17 mouse cellular contexts compared by ENCODE assay signal in genomic region chr17:88696656-88697333, GRCm38 (mm10). TPM values are rescaled to one million over a fixed set of nuclear protein-coding genes. Genes with fewer than 3 reads are reported as not detected.
DNase-seq lines count a peak whose midpoint lies in the region; ATAC-seq and TF ChIP-seq lines count a peak whose summit lies in the region.
"Had no signal": no experiment of that assay in that cellular context is flagged by ENCODE, and none has a peak within 500 bp of the region (broad histone marks: within the 10 kb centered on the region; RNA-seq: fewer than 3 reads in every experiment).

No protein-coding gene starts in this region.

- no peak for DNase-seq in intestine, embryonic 14.5 days (ENCODE audit: low spot score)
- peak; percentile 69 for DNase-seq in brain, embryonic 14.5 days (ENCODE audit: low read depth)
- DNase-seq in cerebellum, postnatal 4 days (ENCODE audit: low spot score in 2 of 2): no peak
- no peak for DNase-seq in left cerebral cortex, postnatal 10 days (ENCODE audit: extremely low spot score in 1 of 2, low spot score in 2 of 2)
- DNase-seq in kidney, postnatal 14 days: no peak
- DNase-seq: cerebellum, adult 18-20 months; kidney, postnatal 10 days; thymus, postnatal 36 days had no signal

- intact Hi-C loops in left cerebral cortex, postnatal 10 days (cut with DNase I): no loop called here

- no peak overlapping the region for H3K4me3 ChIP-seq in intestine, embryonic 14.5 days (ENCODE audit: low read depth, low read length)
- H3K4me3 ChIP-seq in intestine, postnatal 0 days (ENCODE audit: low read depth, low read length): no peak overlapping the region
- no peak overlapping the region for H3K4me3 ChIP-seq in embryonic facial prominence, embryonic 13.5 days
- H3K4me3 ChIP-seq in limb, embryonic 13.5 days: no peak overlapping the region
- H3K4me3 ChIP-seq: left cerebral cortex, adult 2 months; neural tube, embryonic 13.5 days had no signal

- H3K9me3 ChIP-seq in intestine, embryonic 14.5 days (ENCODE audit: control insufficient read depth, low read length): 0 out of 2 replicates have a peak, but pooled peaks cover 2% of the 10 kb centered on the region
- no peaks in the 10 kb centered on the region for H3K9me3 ChIP-seq in intestine, postnatal 0 days (ENCODE audit: control insufficient read depth)
- H3K9me3 ChIP-seq in embryonic facial prominence, embryonic 13.5 days: no peaks in the 10 kb centered on the region
- H3K9me3 ChIP-seq in limb, embryonic 13.5 days: no peaks in the 10 kb centered on the region

- ATAC-seq in intestine, embryonic 14.5 days (replicated peaks; ENCODE audit: low FRiP score, low TSS enrichment, low read depth): no peak
- ATAC-seq in intestine, postnatal 0 days: no peak
- peak; percentile 43; the same call in 1 of the 2 replicates for ATAC-seq in embryonic facial prominence, embryonic 13.5 days (ENCODE audit: insufficient number of reproducible peaks, insufficient read depth, low FRiP score, low TSS enrichment, low read depth)
- peak; percentile 79; the same call in 1 of the 2 replicates for ATAC-seq in limb, embryonic 13.5 days (ENCODE audit: low FRiP score, low read depth)
- ATAC-seq: intestine, embryonic 16.5 days had no signal

- H3K9ac ChIP-seq in intestine, embryonic 14.5 days (ENCODE audit: low read length): no peak overlapping the region
- H3K9ac ChIP-seq in intestine, postnatal 0 days (ENCODE audit: low read depth, low read length): no peak overlapping the region
- H3K9ac ChIP-seq in embryonic facial prominence, embryonic 13.5 days: no peak overlapping the region
- no peak overlapping the region for H3K9ac ChIP-seq in limb, embryonic 13.5 days
- H3K9ac ChIP-seq: liver, embryonic 14.5 days; neural tube, embryonic 13.5 days had no signal

- no peaks in the 10 kb centered on the region for H3K36me3 ChIP-seq in intestine, embryonic 14.5 days (ENCODE audit: control insufficient read depth, insufficient read depth, low read length)
- H3K36me3 ChIP-seq in intestine, postnatal 0 days (ENCODE audit: control insufficient read depth, insufficient read depth): no peaks in the 10 kb centered on the region
- H3K36me3 ChIP-seq in embryonic facial prominence, embryonic 13.5 days: no peaks in the 10 kb centered on the region
- no peaks in the 10 kb centered on the region for H3K36me3 ChIP-seq in limb, embryonic 13.5 days
- H3K36me3 ChIP-seq: neural tube, embryonic 13.5 days had no signal

- no peak overlapping the region for H3K4me2 ChIP-seq in intestine, embryonic 14.5 days (ENCODE audit: low read length)
- H3K4me2 ChIP-seq in intestine, postnatal 0 days (replicated peaks; ENCODE audit: low read depth): no peak overlapping the region
- peak overlapping the region; percentile 37 for H3K4me2 ChIP-seq in embryonic facial prominence, embryonic 13.5 days
- H3K4me2 ChIP-seq in limb, embryonic 13.5 days (replicated peaks): peak overlapping the region; percentile 37
- H3K4me2 ChIP-seq: neural tube, embryonic 13.5 days had no signal

- H3K27ac ChIP-seq in intestine, embryonic 14.5 days (ENCODE audit: low read depth): peak overlapping the region; percentile 60
- no peak overlapping the region for H3K27ac ChIP-seq in intestine, postnatal 0 days (ENCODE audit: low read depth, low read length)
- H3K27ac ChIP-seq in embryonic facial prominence, embryonic 13.5 days: peak overlapping the region; percentile 55; the same call in 1 of the 2 replicates
- peak overlapping the region; percentile 76 for H3K27ac ChIP-seq in limb, embryonic 13.5 days
- H3K27ac ChIP-seq: left cerebral cortex, adult 2 months; liver, embryonic 14.5 days; neural tube, embryonic 13.5 days had no signal

- TF ChIP-seq CTCF in intestine, postnatal 0 days (IDR thresholded peaks at IDR 0.05; ENCODE audit: low read depth): no peak
- TF ChIP-seq CTCF in brain, embryonic 14.5 days (IDR thresholded peaks at IDR 0.05; ENCODE audit: borderline replicate concordance, extremely low read depth, insufficient read depth, insufficient read length): no peak

- WGBS in intestine, embryonic 14.5 days: 48% methylated on average over 9 of the region's 9 CpGs
- WGBS in intestine, postnatal 0 days: 73% methylated on average over 9 of the region's 9 CpGs
- WGBS in embryonic facial prominence, embryonic 13.5 days: 33% methylated on average over 9 of the region's 9 CpGs
- WGBS in limb, embryonic 13.5 days: 32% methylated on average over 9 of the region's 9 CpGs

- TF ChIP-seq POLR2A in brain, embryonic 14.5 days (IDR thresholded peaks at IDR 0.05; ENCODE audit: borderline replicate concordance, extremely low read depth, insufficient read depth, insufficient read length, poor library complexity, severe bottlenecking): no peak

- H3K4me1 ChIP-seq in intestine, embryonic 14.5 days (replicated peaks; ENCODE audit: control insufficient read depth, insufficient read depth, low read length): peaks cover 16% of the 10 kb centered on the region
- no peaks in the 10 kb centered on the region for H3K4me1 ChIP-seq in intestine, postnatal 0 days (replicated peaks; ENCODE audit: control insufficient read depth, insufficient read depth, low read length)
- H3K4me1 ChIP-seq in embryonic facial prominence, embryonic 13.5 days: peaks cover 10% of the 10 kb centered on the region; the same call in 1 of the 2 replicates
- H3K4me1 ChIP-seq in limb, embryonic 13.5 days: peaks cover 12% of the 10 kb centered on the region

- H3K27me3 ChIP-seq in intestine, embryonic 14.5 days (replicated peaks; ENCODE audit: control insufficient read depth, insufficient read depth, low read length): no peaks in the 10 kb centered on the region
- no peaks in the 10 kb centered on the region for H3K27me3 ChIP-seq in intestine, postnatal 0 days (replicated peaks; ENCODE audit: control insufficient read depth, insufficient read depth, low read length)
- H3K27me3 ChIP-seq in embryonic facial prominence, embryonic 13.5 days: 0 out of 2 replicates have a peak, but pooled peaks cover 5% of the 10 kb centered on the region
- H3K27me3 ChIP-seq in limb, embryonic 13.5 days: no peaks in the 10 kb centered on the region
- H3K27me3 ChIP-seq: CH12.LX; neural tube, embryonic 13.5 days had no signal

RNA-seq across cellular contexts. Expression of gene Gtf2a1l, which starts 28.3 kb away (rescaled TPM):
- 0.50 and 0.92 TPM in 2 replicates for polyA plus RNA-seq in intestine, embryonic 14.5 days (2014; fragmentation: Nextera tagmentation; extraction: Ambion mirVana)
- polyA plus RNA-seq in intestine, postnatal 0 days (2015; fragmentation: Nextera tagmentation; extraction: Ambion mirVana): not detected in 2 replicates
- polyA plus RNA-seq in brain, embryonic 14.5 days (2012; rRNA removed): 0.15 and 0.16 TPM in 2 replicates
- polyA plus RNA-seq in embryonic facial prominence, embryonic 13.5 days (2015; fragmentation: Nextera tagmentation; extraction: Ambion mirVana): 0.39 TPM in 1 of 2 replicates, not detected in the other
- 0.15 TPM in 1 of 2 replicates, not detected in the other for polyA plus RNA-seq in limb, embryonic 13.5 days (2015; fragmentation: Nextera tagmentation; extraction: Ambion mirVana)
- under 1 TPM; 0.34 to 0.39 TPM for total RNA-seq in left cerebral cortex, postnatal 10 days (2021)
- total RNA-seq: gastrocnemius, postnatal 4 days had no signal
- polyA plus RNA-seq: liver, embryonic 14.5 days; neural tube, embryonic 13.5 days had no signal

Comparison
In these comparisons a context has a peak if more than half of its experiments do, and no peak if none do; other contexts are left out.
1. ATAC-seq: peak in embryonic facial prominence, embryonic 13.5 days (single experiment) and limb, embryonic 13.5 days (single experiment); none in intestine, embryonic 14.5 days (single experiment) and intestine, postnatal 0 days (single experiment).
2. H3K4me2 ChIP-seq: peak in embryonic facial prominence, embryonic 13.5 days (single experiment) and limb, embryonic 13.5 days (single experiment); none in intestine, embryonic 14.5 days (single experiment) and intestine, postnatal 0 days (single experiment).